26 mouse cellular contexts compared by ENCODE assay signal in the genomic region with DNA sequence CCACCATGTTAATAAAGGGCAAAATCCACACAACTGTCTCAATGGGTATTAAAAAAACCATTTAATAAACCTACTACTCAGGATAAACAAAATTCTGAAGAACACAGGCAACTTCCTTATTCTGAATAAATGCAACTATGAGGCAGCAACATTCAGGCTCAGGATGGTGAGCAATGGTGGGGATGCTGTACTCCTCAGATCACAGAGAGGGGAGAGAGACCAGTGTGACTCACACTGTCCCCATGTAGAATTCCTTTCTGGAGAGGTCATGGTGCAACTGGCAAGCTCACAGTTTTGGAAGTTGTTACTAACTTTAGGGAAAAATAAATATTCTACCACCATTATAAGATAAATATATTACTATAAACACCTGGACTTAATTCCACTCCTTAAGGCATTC.
"Had no signal": no experiment of that assay in that cellular context is flagged by ENCODE, and none has a peak within 500 bp of the region (broad histone marks: within the 10 kb centered on the region; RNA-seq: fewer than 3 reads in every experiment).

No protein-coding gene starts in this region.

- H3K9me3 ChIP-seq: heart, embryonic 10.5 days; heart, embryonic 15.5 days; intestine, embryonic 15.5 days; limb, embryonic 13.5 days; limb, embryonic 15.5 days; liver, embryonic 12.5 days had no signal

- H3K4me2 ChIP-seq: heart, embryonic 13.5 days; heart, embryonic 15.5 days; hindbrain, embryonic 14.5 days; intestine, embryonic 15.5 days; limb, embryonic 13.5 days; limb, embryonic 15.5 days; liver, embryonic 12.5 days had no signal

- H3K4me1 ChIP-seq: heart, embryonic 15.5 days had no signal

- H3K4me3 ChIP-seq: heart, embryonic 10.5 days; heart, embryonic 13.5 days; heart, embryonic 15.5 days; intestine, embryonic 15.5 days; layer of hippocampus, adult 2 months; limb, embryonic 13.5 days; limb, embryonic 15.5 days; liver, embryonic 12.5 days had no signal

- ATAC-seq: hindbrain, embryonic 16.5 days; inflammation-experienced regulatory T-cells, adult 6 months; intestine, embryonic 15.5 days; intestine, postnatal 0 days; liver, embryonic 12.5 days had no signal

- H3K9ac ChIP-seq: heart, embryonic 13.5 days; heart, embryonic 15.5 days; hindbrain, embryonic 14.5 days; intestine, embryonic 15.5 days; limb, embryonic 13.5 days; limb, embryonic 15.5 days; liver, embryonic 12.5 days; liver, embryonic 14.5 days had no signal

- H3K36me3 ChIP-seq: heart, embryonic 10.5 days; heart, embryonic 13.5 days; heart, embryonic 15.5 days; intestine, embryonic 15.5 days; limb, embryonic 13.5 days; limb, embryonic 15.5 days; liver, embryonic 12.5 days had no signal

- H3K27me3 ChIP-seq: heart, embryonic 13.5 days; heart, embryonic 15.5 days; intestine, embryonic 15.5 days; limb, embryonic 15.5 days; liver, embryonic 12.5 days had no signal

- H3K27ac ChIP-seq: heart, embryonic 10.5 days; heart, embryonic 13.5 days; heart, embryonic 15.5 days; hindbrain, embryonic 14.5 days; intestine, embryonic 15.5 days; layer of hippocampus, adult 2 months; limb, embryonic 13.5 days; limb, embryonic 15.5 days; liver, embryonic 12.5 days; liver, embryonic 14.5 days had no signal

- DNase-seq: gastrocnemius, postnatal 14 days; gastrocnemius, postnatal 36 days; heart, adult 18-20 months; heart, postnatal 14 days; heart, postnatal 36 days; kidney, adult 18-20 months; kidney, adult 8-10 months; kidney, postnatal 10 days; kidney, postnatal 25 days; kidney, postnatal 4 days; layer of hippocampus, adult 9-11 months; layer of hippocampus, postnatal 36 days; left cerebral cortex, postnatal 4 days had no signal
